Mouse (Mus musculus) liver, adult 2 months (tissue): ENCODE results near the gene Gm10912.
"Not testable (repeated sequence)": the region's sequence is repeated elsewhere in the genome, so short reads cannot be mapped to it uniquely, and the experiment has no call there.

Experiments
- CTCF ChIP-seq: fragments of 200-500 bp; IDR thresholded peaks from 2 replicates; pipeline ENCODE4 v1.5.1; 2011; ENCODE audit warnings: low read depth, low read length, control low read depth
- POLR2A ChIP-seq: fragments of 200-500 bp; IDR thresholded peaks from 2 replicates; pipeline ENCODE4 v1.6.1; 2011; ENCODE audit warnings: low read length, control low read depth; ENCODE audit not compliant: insufficient read depth; ENCODE audit errors: extremely low read depth

DNA sequence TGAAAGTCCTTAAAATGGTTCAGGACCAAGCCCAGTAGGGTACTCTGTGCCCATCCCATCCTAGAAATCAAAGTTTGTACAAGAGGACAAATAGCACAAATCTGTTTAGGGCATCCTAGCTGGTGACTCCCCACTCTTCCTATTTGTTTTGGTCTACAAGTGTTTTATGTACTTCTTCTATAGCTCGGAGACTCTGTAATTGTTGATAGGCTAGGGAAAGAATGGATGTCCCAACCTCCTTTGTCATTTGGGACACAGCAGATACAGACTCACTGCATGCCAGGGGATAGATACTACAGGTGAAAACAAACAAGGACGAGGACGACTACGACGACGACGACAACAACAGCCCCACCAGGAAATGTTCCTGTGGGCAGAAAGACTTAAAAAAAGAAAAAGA lies 2.8 kb downstream of the Gm10912 start, which contains the start of gene Gm10799:
- not testable (repeated sequence) for TF ChIP-seq CTCF, POLR2A
